Mouse (Mus musculus) C2C12 (cell line): ENCODE data around the gene Plbd1. TPM values are rescaled to one million over a fixed set of nuclear protein-coding genes. Genes with fewer than 3 reads are reported as not detected.

ENCODE experiments used
- H3K27me3 ChIP-seq: one replicate; pipeline ENCODE4 v1.6.1; 2011; ENCODE audit not compliant: control insufficient read depth, insufficient read depth, insufficient read length
- H3K36me3 ChIP-seq: one replicate; pipeline ENCODE4 v1.6.1; 2011; ENCODE audit not compliant: control insufficient read depth, insufficient read depth
- H3K4me3 ChIP-seq: one replicate; pipeline ENCODE4 v1.5.1; 2011; ENCODE audit warnings: mild to moderate bottlenecking, control low read depth; ENCODE audit not compliant: poor library complexity, insufficient read depth, severe bottlenecking
- H3K79me2 ChIP-seq: one replicate; pipeline ENCODE4 v1.6.1; 2011; ENCODE audit not compliant: control insufficient read depth, insufficient read depth
- H3K79me3 ChIP-seq: one replicate; pipeline ENCODE4 v1.6.1; 2011; ENCODE audit warnings: low read depth, control low read depth
- H3ac ChIP-seq: one replicate; pipeline ENCODE3; 2011; ENCODE audit warnings: low read depth; ENCODE audit not compliant: control insufficient read depth, insufficient read length
- CEBPB ChIP-seq: IDR thresholded peaks from one replicate; pipeline ENCODE4 v1.6.1; 2011; ENCODE audit warnings: low read depth, mild to moderate bottlenecking, control low read depth, moderate library complexity
- CTCF ChIP-seq: IDR thresholded peaks from one replicate; pipeline ENCODE4 v1.5.1; 2011; ENCODE audit not compliant: control insufficient read depth, insufficient read depth, insufficient read length
- FOSL1 ChIP-seq: IDR thresholded peaks from one replicate; pipeline ENCODE4 v1.8.0; 2011; ENCODE audit warnings: mild to moderate bottlenecking, low read length; ENCODE audit not compliant: poor library complexity, insufficient read depth, severe bottlenecking
- MAX ChIP-seq: IDR thresholded peaks from one replicate; pipeline ENCODE4 v1.6.1; 2011; ENCODE audit warnings: mild to moderate bottlenecking, control low read depth
- MYOD1 ChIP-seq: IDR thresholded peaks from one replicate; pipeline ENCODE4 v1.6.1; 2011; ENCODE audit warnings: low read depth; ENCODE audit not compliant: control insufficient read depth, insufficient read length
- MYOG ChIP-seq: IDR thresholded peaks from one replicate; pipeline ENCODE4 v1.6.1; 2011; ENCODE audit not compliant: control insufficient read depth, insufficient read length; ENCODE audit errors: extremely low read depth
- USF1 ChIP-seq: IDR thresholded peaks from one replicate; pipeline ENCODE4 v1.6.1; 2011; ENCODE audit warnings: low read depth, mild to moderate bottlenecking, control low read depth, moderate library complexity
- polyA plus RNA-seq: library from polyadenylated mRNA; unstranded; fragments of >200 nt; fragmentation: generic; extraction: Trizol; gene quantifications from one replicate; pipeline ENCODE4 v1.2.1, GENCODE M21; 2012; ENCODE audit warnings: missing spikeins

The Plbd1 gene
- polyA plus RNA-seq, 1 experiment = not detected

DNA sequence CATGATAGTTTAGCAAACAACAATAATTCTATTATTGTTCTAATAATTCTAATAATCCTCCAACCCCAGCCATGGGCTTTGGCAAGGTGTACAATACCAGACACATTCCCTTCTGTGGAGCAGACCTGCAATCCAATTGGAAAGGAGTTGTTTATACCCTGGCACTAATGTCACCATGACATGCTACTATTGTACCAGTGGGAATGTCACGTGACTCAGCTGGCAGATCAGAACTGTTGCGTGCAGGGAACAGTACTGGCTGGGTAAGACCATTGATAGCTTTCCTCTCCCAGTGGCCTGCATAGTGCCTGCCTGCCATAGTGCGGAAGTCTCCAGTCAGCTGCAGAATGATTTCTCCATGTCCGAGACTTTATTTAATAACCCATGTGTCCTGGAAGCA lies 67.2 kb downstream of the Plbd1 start:
- no peak overlapping the region for H3ac ChIP-seq
- H3K27me3 ChIP-seq = no peaks in the 10 kb centered on the region
- H3K79me3 ChIP-seq = no peaks in the 10 kb centered on the region
- H3K4me3 ChIP-seq = no peak overlapping the region
- TF ChIP-seq MAX (no peak), FOSL1 (no peak), MYOD1 (no peak), CTCF (no peak), USF1 (no peak), CEBPB (no peak), MYOG (no peak)
- H3K36me3 ChIP-seq = peaks cover 24% of the 10 kb centered on the region
- H3K79me2 ChIP-seq = no peaks in the 10 kb centered on the region

DNA sequence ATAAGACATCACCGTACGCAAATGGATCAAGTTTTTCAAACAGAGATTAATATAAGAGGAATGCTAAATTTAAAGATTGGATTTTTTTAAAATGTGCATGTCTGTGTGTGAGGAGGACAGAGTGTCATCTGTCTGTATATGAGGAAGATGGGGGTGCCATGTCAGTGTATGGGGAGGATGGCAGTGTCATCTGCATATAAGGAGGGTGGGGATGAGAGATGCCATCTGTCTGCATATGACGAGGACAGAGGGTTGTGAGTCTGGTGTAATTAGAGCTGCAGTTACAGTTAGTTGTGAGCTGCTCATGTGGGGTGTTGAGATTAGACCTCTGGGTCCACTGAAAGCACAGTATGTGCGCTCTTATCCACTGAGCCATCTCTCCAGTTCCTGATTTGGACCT lies 71.0 kb downstream of the Plbd1 start:
- H3K36me3 ChIP-seq = peaks cover 25% of the 10 kb centered on the region
- H3K4me3 ChIP-seq = no peak overlapping the region
- H3K27me3 ChIP-seq = no peaks in the 10 kb centered on the region
- H3K79me3 ChIP-seq = no peaks in the 10 kb centered on the region
- no peak overlapping the region for H3ac ChIP-seq
- H3K79me2 ChIP-seq = no peaks in the 10 kb centered on the region
- no peak for TF ChIP-seq USF1
- TF ChIP-seq CEBPB = no peak
- no peak for TF ChIP-seq MYOG
- TF ChIP-seq MAX = no peak
- no peak for TF ChIP-seq MYOD1
- no peak for TF ChIP-seq CTCF
- TF ChIP-seq FOSL1 = no peak

DNA sequence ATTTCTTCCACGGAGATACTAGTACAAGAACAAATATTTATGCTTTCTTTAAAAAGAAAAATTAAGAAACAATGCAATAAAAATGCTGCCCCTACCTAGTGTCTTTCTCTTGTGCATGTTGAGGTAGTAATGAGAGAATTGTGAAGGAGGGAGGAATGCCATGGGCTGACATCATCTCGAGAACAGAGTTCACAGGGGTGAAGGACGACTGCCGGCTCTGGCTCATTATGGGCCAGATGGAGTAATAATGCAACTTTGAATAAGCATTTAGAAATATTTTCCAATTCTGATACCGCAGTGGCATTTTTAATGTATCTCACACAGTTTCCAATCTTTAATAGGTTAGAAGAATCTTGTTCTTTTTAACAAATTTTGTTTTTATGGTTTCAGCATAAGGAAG lies 95.7 kb downstream of the Plbd1 start:
- H3ac ChIP-seq = no peak overlapping the region
- TF ChIP-seq MYOG (no peak), MYOD1 (no peak), FOSL1 (no peak), MAX (no peak), CTCF (no peak), CEBPB (no peak), USF1 (no peak)
- H3K79me2 ChIP-seq = peaks cover under 1% of the 10 kb centered on the region
- no peak overlapping the region for H3K4me3 ChIP-seq
- H3K27me3 ChIP-seq = no peaks in the 10 kb centered on the region
- peaks cover 55% of the 10 kb centered on the region for H3K36me3 ChIP-seq
- H3K79me3 ChIP-seq = peaks cover 1% of the 10 kb centered on the region

Other genes with a start within 250 kb of the Plbd1 start
- not detected for gene E330021D16Rik, start 246.4 kb downstream of the Plbd1 start, polyA plus RNA-seq
- gene Atf7ip, start 155.8 kb downstream of the Plbd1 start, polyA plus RNA-seq = 6.8 TPM
- gene Gucy2c, start 119.8 kb upstream of the Plbd1 start, polyA plus RNA-seq = 0.01 TPM
- gene Hist4h4, start 142.5 kb upstream of the Plbd1 start, polyA plus RNA-seq = 0.80 TPM
- 322 TPM for gene H2afj, start 146.3 kb upstream of the Plbd1 start, polyA plus RNA-seq
- gene BC049715, start 165.7 kb upstream of the Plbd1 start, polyA plus RNA-seq = 0.13 TPM
- 65.9 TPM for gene Wbp11, start 166.3 kb upstream of the Plbd1 start, polyA plus RNA-seq
- gene Smco3, start 173.5 kb upstream of the Plbd1 start, polyA plus RNA-seq = 0.11 TPM
- gene Art4, start 195.8 kb upstream of the Plbd1 start, polyA plus RNA-seq = not detected
- gene Mgp, start 213.9 kb upstream of the Plbd1 start, polyA plus RNA-seq = 472 TPM